Mouse (Mus musculus) testis, adult 2 months (tissue): ENCODE results near the gene Creb5.

Experiments
- CTCF ChIP-seq: fragments of 200-500 bp; IDR thresholded peaks from 2 replicates; pipeline ENCODE4 v1.5.1; 2012; ENCODE audit warnings: low read depth, mild to moderate bottlenecking, inconsistent platforms, low read length, moderate library complexity; ENCODE audit not compliant: control insufficient read depth, insufficient read depth, insufficient replicate concordance
- POLR2A ChIP-seq: fragments of 200-500 bp; IDR thresholded peaks from 2 replicates; pipeline ENCODE4 v1.6.1; 2012; ENCODE audit warnings: low read depth, mild to moderate bottlenecking, inconsistent platforms, low read length, moderate library complexity; ENCODE audit not compliant: control insufficient read depth

GRCm38 (mm10) chr6:53584718-53585405 is 297.8 kb downstream of the Creb5 start:
- TF ChIP-seq CTCF (no peak), POLR2A (no peak)
